Mouse (Mus musculus) stomach, embryonic 16.5 days (tissue): Measurements from ENCODE around the gene Gm17542. TPM values are rescaled to one million over a fixed set of nuclear protein-coding genes. Genes with fewer than 3 reads are reported as not detected.

Experiments used
- polyA plus RNA-seq: library from polyadenylated mRNA; unstranded; fragments of >200 nt; fragmentation: Nextera tagmentation; extraction: Ambion mirVana; gene quantifications from 2 replicates; pipeline ENCODE4 v1.2.1, GENCODE M21; 2015

Gm17542 gene
- polyA plus RNA-seq, 1 experiment from 2014 or later = not detected

Other genes starting within 250 kb of the Gm17542 start
- gene Ccdc138, start 220.3 kb downstream of the Gm17542 start, polyA plus RNA-seq = 6.7 and 6.8 TPM in 2 replicates
- 3.0 and 3.1 TPM in 2 replicates for gene Edar, start 42.6 kb downstream of the Gm17542 start, polyA plus RNA-seq
- gene Sh3rf3, start 95.1 kb upstream of the Gm17542 start, polyA plus RNA-seq = 0.55 and 0.79 TPM in 2 replicates